Mouse (Mus musculus): ENCODE measurements around the gene Dclre1b.

DNA sequence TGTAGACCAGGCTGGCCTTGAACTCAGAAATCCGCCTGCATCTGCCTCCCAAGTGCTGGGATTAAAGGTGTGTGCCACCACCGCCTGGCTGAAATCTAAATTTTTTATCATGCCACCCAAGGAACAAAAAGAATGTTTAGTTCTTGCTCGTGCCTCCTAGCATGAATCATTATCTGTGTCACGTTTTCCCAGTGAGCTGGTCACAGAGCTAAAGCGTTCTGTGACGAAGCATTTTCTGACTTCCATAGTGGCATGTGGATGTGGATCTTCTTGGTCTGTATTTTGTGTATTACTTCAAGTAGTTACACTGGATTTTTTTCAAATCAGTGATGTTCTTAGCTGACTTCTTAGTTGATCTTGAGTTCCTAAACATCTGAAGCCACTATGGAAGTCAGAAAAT is 1.7 kb upstream of the Dclre1b start:
- TF ChIP-seq CTCF (IDR thresholded peaks at IDR 0.05) (no peak), POLR2A (IDR thresholded peaks at IDR 0.05; ENCODE audit: insufficient read depth, low read depth, low read length) (no peak)

Measured in heart, adult 2 months (tissue).